Mouse (Mus musculus) liver, embryonic 13.5 days (tissue): ENCODE results near the gene Ank. TPM values are rescaled to one million over a fixed set of nuclear protein-coding genes. Genes with fewer than 3 reads are reported as not detected.
A peak's percentile ranks its signal among the peaks of the same experiment; 100 is the strongest.

Source experiments
- ATAC-seq: fragments of 200-750 bp; cut with Nextera tagmentation; 2 replicates; pipeline ENCODE4 v1.8.0; 2017; ENCODE audit warnings: low read depth, mild to moderate bottlenecking, moderate number of reproducible peaks, moderate library complexity
- DNase-seq: peaks from one replicate; pipeline ENCODE4 v3.0.0; 2022
- H3K27ac ChIP-seq: fragments of 300-500 bp; sonication (generic); 2 replicates; pipeline ENCODE4 v1.5.1; 2015; ENCODE audit warnings: moderate library complexity, mild to moderate bottlenecking, inconsistent platforms
- H3K27me3 ChIP-seq: fragments of 300-500 bp; sonication (generic); 2 replicates; pipeline ENCODE4 v1.6.1; 2015; ENCODE audit warnings: mild to moderate bottlenecking, inconsistent platforms
- H3K36me3 ChIP-seq: fragments of 300-500 bp; sonication (generic); 2 replicates; pipeline ENCODE4 v1.6.1; 2015; ENCODE audit warnings: mild to moderate bottlenecking, inconsistent platforms
- H3K4me1 ChIP-seq: fragments of 300-500 bp; sonication (generic); replicated peaks from 2 replicates; pipeline ENCODE4 v1.6.1; 2015; ENCODE audit warnings: inconsistent platforms
- H3K4me2 ChIP-seq: fragments of 300-500 bp; sonication (generic); 2 replicates; pipeline ENCODE4 v1.6.1; 2015; ENCODE audit warnings: inconsistent platforms, mild to moderate bottlenecking, moderate library complexity
- H3K4me3 ChIP-seq: fragments of 300-500 bp; sonication (generic); replicated peaks from 2 replicates; pipeline ENCODE4 v1.5.1; 2015; ENCODE audit warnings: mild to moderate bottlenecking, inconsistent platforms
- H3K9ac ChIP-seq: fragments of 300-500 bp; sonication (generic); 2 replicates; pipeline ENCODE4 v1.6.1; 2015; ENCODE audit warnings: mild to moderate bottlenecking, inconsistent platforms
- H3K9me3 ChIP-seq: fragments of 300-500 bp; sonication (generic); replicated peaks from 2 replicates; pipeline ENCODE4 v1.6.1; 2016; ENCODE audit warnings: inconsistent platforms
- WGBS: fragments of 180-500 bp; shearing (Covaris S2); methylation state at CpG from one replicate; pipeline ENCODE4 v1.1.7; 2015; ENCODE audit not compliant: insufficient replicate concordance; 5-methylcytosine and 5-hydroxymethylcytosine counted together
- polyA plus RNA-seq: library from polyadenylated mRNA; unstranded; fragments of >200 nt; fragmentation: Nextera tagmentation; extraction: Ambion mirVana; gene quantifications from 2 replicates; pipeline ENCODE4 v1.2.1, GENCODE M21; 2015

The Ank gene
- polyA plus RNA-seq: 11.1 and 11.8 TPM in 2 replicates

GRCm38 (mm10) chr15:27466131-27467080 lies at the start of gene Ank:
TSS of gene Ank (plus strand) at chr15:27466677.
- DNase-seq (peak; percentile 79), ATAC-seq (peak; percentile 90)
- 1% methylated on average over 102 of the region's 120 CpGs for WGBS
- Histone ChIP-seq H3K4me3 (peak within 1 kb of the TSS; percentile 92), H3K4me1 (peaks cover 51% of the 10 kb centered on the region), H3K27ac (peak within 1 kb of the TSS; percentile 95), H3K9ac (peak within 1 kb of the TSS; percentile 94), H3K27me3 (no peaks in the 10 kb centered on the region), H3K4me2 (peak within 1 kb of the TSS; percentile 86), H3K36me3 (peaks cover 8% of the 10 kb centered on the region; the same call in 1 of the 2 replicates), H3K9me3 (no peaks in the 10 kb centered on the region)

GRCm38 (mm10) chr15:27418566-27419331 lies 47.7 kb upstream of the Ank start:
- H3K27ac ChIP-seq: no peak overlapping the region
- H3K9ac ChIP-seq: no peak overlapping the region
- no peaks in the 10 kb centered on the region for H3K9me3 ChIP-seq
- no peak for ATAC-seq
- no peaks in the 10 kb centered on the region for H3K36me3 ChIP-seq
- H3K4me2 ChIP-seq: no peak overlapping the region
- WGBS: 52% methylated on average over 3 of the region's 3 CpGs
- no peaks in the 10 kb centered on the region for H3K4me1 ChIP-seq
- no peaks in the 10 kb centered on the region for H3K27me3 ChIP-seq
- no peak overlapping the region for H3K4me3 ChIP-seq
- no peak for DNase-seq

GRCm38 (mm10) chr15:27421531-27421930 lies 44.9 kb upstream of the Ank start:
- Histone ChIP-seq H3K36me3 (no peaks in the 10 kb centered on the region), H3K27ac (no peak overlapping the region), H3K4me1 (no peaks in the 10 kb centered on the region), H3K9ac (no peak overlapping the region), H3K9me3 (no peaks in the 10 kb centered on the region), H3K4me3 (no peak overlapping the region), H3K27me3 (no peaks in the 10 kb centered on the region), H3K4me2 (no peak overlapping the region)
- WGBS: 69% methylated on average over 6 of the region's 6 CpGs
- ATAC-seq (no peak), DNase-seq (no peak)

- H3K9ac ChIP-seq: no peak overlapping the region
- no peaks in the 10 kb centered on the region for H3K27me3 ChIP-seq
- no peaks in the 10 kb centered on the region for H3K4me1 ChIP-seq
- WGBS: 74% methylated on average over 3 of the region's 3 CpGs
- no peak for DNase-seq
- H3K9me3 ChIP-seq: no peaks in the 10 kb centered on the region
- ATAC-seq: no peak
- no peaks in the 10 kb centered on the region for H3K36me3 ChIP-seq
- no peak overlapping the region for H3K4me3 ChIP-seq
- H3K4me2 ChIP-seq: no peak overlapping the region
- no peak overlapping the region for H3K27ac ChIP-seq
These were observed 38.9 kb upstream of the Ank start for GRCm38 (mm10) chr15:27427581-27427980.

DNA sequence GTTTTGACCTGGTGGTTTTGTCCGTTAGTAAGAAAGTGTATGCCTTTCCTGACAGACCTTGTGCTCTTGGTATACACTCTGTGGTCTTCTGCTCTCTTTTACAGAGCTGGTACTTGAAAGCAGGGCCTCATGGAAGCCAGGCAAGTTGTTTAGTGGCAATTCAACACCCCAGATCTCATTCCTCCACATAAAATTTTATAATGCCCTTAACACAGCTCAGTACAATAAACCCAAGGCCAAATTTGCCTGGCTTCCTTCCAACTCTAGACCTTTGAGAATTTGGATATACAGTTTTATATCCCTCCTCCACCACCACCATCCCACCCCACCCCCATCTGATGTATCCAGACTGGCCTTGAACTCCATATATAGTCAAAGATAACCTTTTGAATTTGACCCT lies 36.2 kb upstream of the Ank start:
- no peak overlapping the region for H3K4me3 ChIP-seq
- no peak for ATAC-seq
- 62% methylated on average over 1 of the region's 1 CpGs for WGBS
- H3K27me3 ChIP-seq: no peaks in the 10 kb centered on the region
- H3K4me1 ChIP-seq: no peaks in the 10 kb centered on the region
- H3K4me2 ChIP-seq: no peak overlapping the region
- no peak overlapping the region for H3K9ac ChIP-seq
- H3K27ac ChIP-seq: no peak overlapping the region
- H3K36me3 ChIP-seq: no peaks in the 10 kb centered on the region
- H3K9me3 ChIP-seq: no peaks in the 10 kb centered on the region
- DNase-seq: no peak

DNA sequence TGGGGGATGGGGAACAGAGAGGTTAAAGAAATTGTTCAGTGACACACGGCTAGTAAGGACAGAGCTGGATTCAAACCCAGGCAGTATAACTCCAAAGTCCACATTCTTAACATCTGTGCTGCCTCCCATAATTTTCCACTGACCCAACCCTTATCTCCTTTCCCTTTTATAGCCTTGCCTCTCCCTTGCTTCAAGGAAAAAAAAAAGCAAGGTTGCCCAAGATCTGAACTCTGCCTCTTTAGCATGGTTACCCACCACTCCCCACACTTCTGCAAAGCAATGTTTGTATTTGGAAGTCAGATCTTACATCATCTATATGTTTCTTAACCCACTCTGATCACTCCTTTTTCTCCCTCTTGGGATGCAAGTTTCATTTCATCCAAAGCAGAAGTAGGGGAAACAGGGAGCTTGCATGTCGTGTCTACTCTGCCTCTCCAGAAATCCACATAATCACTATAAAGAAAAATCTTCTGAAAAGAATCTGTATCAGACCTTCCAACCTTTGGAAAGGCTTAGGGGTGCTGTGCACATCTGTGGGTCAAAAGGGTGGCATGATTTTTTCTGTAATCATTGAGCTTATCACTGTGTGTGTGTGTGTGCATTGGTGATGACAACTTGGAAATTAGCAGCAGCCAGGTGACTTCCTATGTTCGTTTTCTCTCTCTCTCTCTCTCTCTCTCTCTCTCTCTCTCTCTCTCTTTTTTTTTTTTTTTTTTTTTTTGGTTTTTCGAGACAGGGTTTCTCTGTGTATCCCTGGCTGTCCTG lies 33.4 kb upstream of the Ank start:
- no peak for ATAC-seq
- no peak overlapping the region for H3K9ac ChIP-seq
- WGBS: 43% methylated on average over 4 of the region's 4 CpGs
- DNase-seq: no peak
- no peak overlapping the region for H3K4me2 ChIP-seq
- H3K27ac ChIP-seq: no peak overlapping the region
- H3K9me3 ChIP-seq: no peaks in the 10 kb centered on the region
- H3K4me1 ChIP-seq: no peaks in the 10 kb centered on the region
- no peaks in the 10 kb centered on the region for H3K36me3 ChIP-seq
- H3K27me3 ChIP-seq: no peaks in the 10 kb centered on the region
- H3K4me3 ChIP-seq: no peak overlapping the region

- Histone ChIP-seq H3K36me3 (no peaks in the 10 kb centered on the region), H3K9me3 (no peaks in the 10 kb centered on the region), H3K9ac (no peak overlapping the region), H3K4me3 (no peak overlapping the region), H3K27ac (no peak overlapping the region), H3K27me3 (no peaks in the 10 kb centered on the region), H3K4me2 (no peak overlapping the region), H3K4me1 (no peaks in the 10 kb centered on the region)
- DNase-seq: no peak
- ATAC-seq: no peak
- WGBS: 68% methylated on average over 5 of the region's 5 CpGs
These were observed 31.1 kb upstream of the Ank start for GRCm38 (mm10) chr15:27435409-27435808.

DNA sequence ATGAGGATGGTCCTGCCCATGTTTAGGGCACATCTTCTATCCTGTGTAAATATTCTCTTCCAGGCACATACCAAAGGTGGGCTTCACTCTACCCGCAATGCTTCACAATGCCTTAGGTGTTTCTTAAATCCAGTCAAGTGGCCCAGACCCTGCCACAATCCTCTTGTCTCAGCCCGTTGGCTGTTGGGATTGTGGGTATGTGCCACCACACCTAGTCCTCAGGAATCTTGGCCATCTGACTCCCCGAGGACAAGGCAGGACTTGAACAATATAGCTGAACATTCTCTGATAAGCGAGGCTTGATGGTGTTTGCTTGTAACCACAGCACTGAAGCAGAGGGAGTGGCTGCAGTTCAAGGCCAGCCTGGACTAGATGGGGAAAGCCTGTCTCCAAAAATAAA lies 30.3 kb upstream of the Ank start:
- Histone ChIP-seq H3K4me1 (no peaks in the 10 kb centered on the region), H3K36me3 (no peaks in the 10 kb centered on the region), H3K27me3 (no peaks in the 10 kb centered on the region), H3K4me3 (no peak overlapping the region), H3K9ac (no peak overlapping the region), H3K4me2 (no peak overlapping the region), H3K27ac (no peak overlapping the region), H3K9me3 (no peaks in the 10 kb centered on the region)
- ATAC-seq (no peak), DNase-seq (no peak)
- whole genome bisulfite sequencing: 56% methylated on average over 4 of the region's 4 CpGs

GRCm38 (mm10) chr15:27441053-27441452 lies 25.4 kb upstream of the Ank start:
- Histone ChIP-seq H3K4me3 (no peak overlapping the region), H3K4me2 (no peak overlapping the region), H3K36me3 (no peaks in the 10 kb centered on the region), H3K9ac (no peak overlapping the region), H3K4me1 (0 out of 2 replicates have a peak, but pooled peaks cover 2% of the 10 kb centered on the region), H3K27me3 (no peaks in the 10 kb centered on the region), H3K27ac (no peak overlapping the region), H3K9me3 (no peaks in the 10 kb centered on the region)
- no peak for ATAC-seq
- DNase-seq: no peak
- 76% methylated on average over 7 of the region's 7 CpGs for WGBS

GRCm38 (mm10) chr15:27441529-27441928 lies 24.9 kb upstream of the Ank start:
- H3K9ac ChIP-seq: no peak overlapping the region
- H3K4me1 ChIP-seq: 0 out of 2 replicates have a peak, but pooled peaks cover 3% of the 10 kb centered on the region
- no peak overlapping the region for H3K4me2 ChIP-seq
- H3K36me3 ChIP-seq: no peaks in the 10 kb centered on the region
- DNase-seq (no peak), ATAC-seq (no peak)
- 68% methylated on average over 4 of the region's 4 CpGs for WGBS
- no peaks in the 10 kb centered on the region for H3K27me3 ChIP-seq
- H3K9me3 ChIP-seq: no peaks in the 10 kb centered on the region
- no peak overlapping the region for H3K4me3 ChIP-seq
- no peak overlapping the region for H3K27ac ChIP-seq

GRCm38 (mm10) chr15:27441951-27442350 lies 24.5 kb upstream of the Ank start:
- no peak overlapping the region for H3K27ac ChIP-seq
- no peaks in the 10 kb centered on the region for H3K9me3 ChIP-seq
- no peak for DNase-seq
- WGBS: 52% methylated on average over 5 of the region's 5 CpGs
- no peaks in the 10 kb centered on the region for H3K27me3 ChIP-seq
- H3K36me3 ChIP-seq: no peaks in the 10 kb centered on the region
- 0 out of 2 replicates have a peak, but pooled peaks cover 6% of the 10 kb centered on the region for H3K4me1 ChIP-seq
- ATAC-seq: no peak
- H3K9ac ChIP-seq: no peak overlapping the region
- no peak overlapping the region for H3K4me3 ChIP-seq
- H3K4me2 ChIP-seq: no peak overlapping the region
